Mouse (Mus musculus): ENCODE results near the gene Kalrn.

Kalrn gene

GRCm38 (mm10) chr16:34264671-34265070 lies 308.7 kb downstream of the Kalrn start:
- no peak for DNase-seq (ENCODE audit: low read depth, low spot score)

DNA sequence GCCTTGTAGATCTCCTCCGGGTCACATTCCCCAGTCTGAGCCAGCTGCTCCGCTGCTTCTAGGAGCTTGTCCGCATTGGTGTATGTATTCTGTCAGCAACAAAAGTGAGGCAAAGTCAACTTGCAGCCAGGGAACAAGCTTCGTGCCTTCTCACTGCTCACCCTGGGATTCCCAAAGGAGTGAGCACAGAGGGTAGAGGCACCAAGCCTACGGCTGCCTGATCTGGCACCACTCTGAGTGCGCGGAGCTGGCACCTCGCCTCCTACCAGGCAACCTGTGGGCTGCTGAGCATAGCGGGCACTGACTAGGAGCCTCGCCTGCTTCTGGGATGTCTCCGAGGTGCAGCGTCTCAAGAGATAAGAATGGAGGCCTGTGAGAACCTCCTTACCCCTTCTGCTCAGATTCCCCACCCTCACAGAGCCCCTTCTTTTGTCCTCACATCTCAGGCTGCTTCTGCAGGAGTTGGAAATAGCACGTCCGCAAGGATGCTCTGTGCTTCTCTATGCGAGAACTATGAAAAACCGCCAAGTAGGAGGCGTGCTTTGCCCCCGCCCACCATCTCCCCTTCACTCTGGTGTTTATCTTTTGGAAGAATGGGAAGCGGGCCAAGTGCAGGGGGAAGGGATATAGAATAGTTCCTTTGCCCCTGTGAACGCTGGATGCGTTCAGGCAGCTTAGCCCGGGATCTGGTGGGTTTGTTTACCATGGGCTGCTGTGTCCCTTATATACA lies 310.4 kb downstream of the Kalrn start:
- DNase-seq (ENCODE audit: low read depth, low spot score): no peak

- no peak for DNase-seq (ENCODE audit: low read depth, low spot score)
These were observed 312.1 kb downstream of the Kalrn start for GRCm38 (mm10) chr16:34260971-34261924.

- no peak for DNase-seq (ENCODE audit: low read depth, low spot score)
These were observed 318.7 kb downstream of the Kalrn start for GRCm38 (mm10) chr16:34254646-34255022.

- no peak for DNase-seq (ENCODE audit: low read depth, low spot score)
These were observed 319.2 kb downstream of the Kalrn start for GRCm38 (mm10) chr16:34254002-34254645.

- DNase-seq (ENCODE audit: low read depth, low spot score): no peak
These were observed 320.7 kb downstream of the Kalrn start for GRCm38 (mm10) chr16:34252670-34253069.

DNA sequence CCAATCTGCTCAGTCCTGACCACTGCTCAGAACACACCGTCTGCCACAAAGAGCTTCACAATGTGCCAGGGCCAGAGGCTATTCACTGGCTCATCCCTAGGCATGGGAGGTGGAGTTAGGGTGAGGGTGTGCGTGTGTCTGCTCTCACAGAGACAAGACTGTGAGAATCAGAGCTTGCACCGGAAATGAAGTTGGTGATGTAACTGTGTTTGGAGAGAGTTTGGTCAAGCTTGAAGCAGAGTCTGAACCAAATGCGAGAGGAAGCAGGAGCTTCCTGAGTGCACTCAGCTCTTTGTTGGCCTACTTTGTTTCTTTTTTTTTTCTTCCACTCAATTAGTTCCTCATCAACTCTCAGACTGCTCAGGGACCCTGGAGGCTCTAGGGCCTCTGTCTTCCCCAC lies 325.1 kb downstream of the Kalrn start:
- DNase-seq (ENCODE audit: low read depth, low spot score): no peak

GRCm38 (mm10) chr16:34241936-34242729 lies 331.2 kb downstream of the Kalrn start:
- no peak for DNase-seq (ENCODE audit: low read depth, low spot score)

GRCm38 (mm10) chr16:34239618-34240017 lies 333.7 kb downstream of the Kalrn start:
- no peak for DNase-seq (ENCODE audit: low read depth, low spot score)

- DNase-seq (ENCODE audit: low read depth, low spot score): no peak
These were observed 336.3 kb downstream of the Kalrn start for GRCm38 (mm10) chr16:34236898-34237611.

DNA sequence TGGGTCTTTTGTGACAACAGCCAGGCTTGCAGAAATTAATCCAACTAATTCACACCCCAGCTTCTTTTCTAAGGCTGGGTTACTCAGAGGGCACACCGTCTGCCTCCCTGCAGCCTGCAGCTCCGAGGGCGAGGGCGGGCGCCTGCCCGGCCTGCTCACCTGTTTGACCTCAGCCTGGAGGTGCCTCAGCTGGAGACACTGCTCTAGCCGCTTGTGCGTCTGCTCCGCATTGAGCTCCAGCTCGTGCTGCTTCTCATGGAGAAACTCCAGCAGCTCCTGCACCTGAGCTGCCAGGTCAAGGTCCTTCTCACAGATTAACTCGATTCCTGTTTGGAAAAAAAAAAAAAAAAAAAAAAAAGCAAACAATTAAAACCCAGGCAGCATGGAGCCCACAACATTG lies 338.2 kb downstream of the Kalrn start:
- DNase-seq (ENCODE audit: low read depth, low spot score): no peak

DNA sequence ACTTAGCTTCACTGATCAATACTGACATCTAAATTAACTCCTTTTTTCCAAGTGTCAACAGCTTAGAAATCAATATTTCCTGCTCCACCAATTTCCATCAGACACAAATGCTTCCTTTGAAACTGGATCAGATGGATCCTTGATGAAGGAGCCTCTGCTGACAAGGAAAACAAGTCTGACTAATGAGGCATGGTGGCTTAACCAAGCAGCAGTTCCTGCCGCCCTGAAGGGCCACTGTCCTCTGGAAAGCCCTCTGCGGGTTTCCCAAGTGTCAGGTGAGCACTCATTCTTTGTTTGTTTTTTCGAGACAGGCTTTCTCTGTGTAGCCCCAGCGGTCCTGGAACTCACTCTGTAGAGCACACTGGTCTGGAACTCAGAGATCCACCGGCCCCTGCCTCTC lies 341.4 kb downstream of the Kalrn start:
- DNase-seq (ENCODE audit: low read depth, low spot score): no peak

- no peak for DNase-seq (ENCODE audit: low read depth, low spot score)
These were observed 342.2 kb downstream of the Kalrn start for GRCm38 (mm10) chr16:34231146-34231545.

DNA sequence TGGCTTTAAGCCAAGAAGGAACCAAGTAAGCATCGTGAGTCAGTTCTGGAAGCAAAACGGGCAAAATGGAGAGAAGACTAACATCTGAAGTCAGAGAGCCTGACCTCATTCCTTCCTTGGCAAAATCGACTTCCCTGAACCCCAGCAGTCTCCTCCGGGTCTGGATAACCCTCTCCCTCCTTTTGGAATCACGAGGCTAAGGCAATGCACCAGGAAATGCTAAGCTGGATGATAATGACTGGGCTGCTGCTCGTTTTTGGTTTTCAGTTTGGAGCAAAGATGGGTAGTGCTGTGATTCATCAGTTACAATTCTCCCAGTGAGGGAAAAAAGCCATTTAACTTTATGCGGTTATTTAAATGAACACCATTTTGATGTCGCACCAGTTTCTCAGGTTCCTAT lies 344.0 kb downstream of the Kalrn start:
- no peak for DNase-seq (ENCODE audit: low read depth, low spot score)

- no peak for DNase-seq (ENCODE audit: low read depth, low spot score)
These were observed 344.7 kb downstream of the Kalrn start for GRCm38 (mm10) chr16:34228661-34229060.

- DNase-seq (ENCODE audit: low read depth, low spot score): no peak
These were observed 361.2 kb downstream of the Kalrn start for GRCm38 (mm10) chr16:34212160-34212559.

DNA sequence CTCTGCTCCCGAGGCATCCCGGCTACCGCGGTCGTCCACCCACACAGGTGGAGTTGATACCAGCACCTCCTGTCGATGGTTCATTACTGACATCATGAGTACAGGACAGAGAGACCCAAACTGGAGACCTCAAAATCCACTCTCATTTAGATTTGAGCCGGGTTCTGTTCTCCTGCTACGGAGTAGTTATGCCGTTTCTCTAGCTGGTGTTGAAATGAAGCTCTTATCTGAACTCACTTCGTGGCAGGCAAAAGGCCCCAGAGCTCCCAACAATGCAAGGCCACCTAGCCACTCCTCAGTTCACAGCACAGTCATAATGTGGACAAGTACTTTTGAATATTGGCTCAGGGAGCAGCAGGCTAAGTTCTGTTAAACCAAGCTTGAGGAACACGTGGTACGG lies 362.1 kb downstream of the Kalrn start:
- DNase-seq (ENCODE audit: low read depth, low spot score): no peak

DNA sequence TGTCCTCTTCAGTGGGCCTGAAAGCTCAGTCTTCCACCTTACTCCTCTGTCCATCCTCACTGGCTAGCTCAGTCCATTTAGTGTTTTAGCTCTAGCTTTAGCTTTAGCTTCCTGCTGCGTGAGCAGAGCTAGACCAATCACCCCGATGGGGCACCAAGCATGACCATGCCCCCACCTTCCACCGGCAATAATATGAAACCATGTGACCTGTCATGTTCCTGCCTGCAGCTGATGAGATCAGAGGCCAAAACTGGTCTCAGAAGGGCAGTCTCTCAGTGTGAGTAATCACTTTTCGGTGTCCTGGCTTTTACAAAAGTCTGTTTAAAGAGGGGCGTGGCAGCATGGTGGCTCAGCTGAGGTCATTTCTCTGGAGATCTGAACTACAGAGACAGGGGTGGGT lies 364.6 kb downstream of the Kalrn start:
- DNase-seq (ENCODE audit: low read depth, low spot score): no peak

DNA sequence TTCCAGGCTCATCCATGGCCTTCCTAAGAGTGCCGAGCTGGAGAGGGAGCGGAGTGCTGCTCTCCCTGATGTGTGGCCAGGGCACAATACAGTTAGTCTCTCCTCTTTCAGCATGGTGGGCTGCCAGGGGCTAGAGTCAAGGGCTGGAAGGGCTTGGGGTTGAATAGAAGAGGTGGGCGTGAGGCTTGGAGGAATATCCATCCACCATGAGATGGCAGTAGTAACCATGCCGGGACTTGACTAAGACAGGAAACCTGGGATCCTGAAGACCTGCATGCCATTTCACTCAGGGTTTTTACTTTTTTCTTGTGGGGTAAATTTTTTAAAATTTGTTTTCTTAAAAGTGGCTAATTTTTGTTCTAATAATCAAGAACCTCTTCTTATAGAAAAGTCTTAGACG lies 365.4 kb downstream of the Kalrn start:
- DNase-seq (ENCODE audit: low read depth, low spot score): no peak

- DNase-seq (ENCODE audit: low read depth, low spot score): no peak
These were observed 368.7 kb downstream of the Kalrn start for GRCm38 (mm10) chr16:34204527-34205139.

Data from CD4-positive, CD25-positive, alpha-beta regulatory T cell, adult 2 months (primary cell).